Mouse (Mus musculus) intestine, embryonic 14.5 days (tissue): ENCODE measurements around the gene Phlda3. TPM values are rescaled to one million over a fixed set of nuclear protein-coding genes. Genes with fewer than 3 reads are reported as not detected.
A peak's percentile ranks its signal among the peaks of the same experiment; 100 is the strongest.

Experiments
- ATAC-seq: fragments of 200-750 bp; cut with Nextera tagmentation; replicated peaks from 2 replicates; pipeline ENCODE4 v1.8.0; 2017; ENCODE audit warnings: low read depth, moderate number of reproducible peaks, moderate TSS enrichment, moderate library complexity; ENCODE audit not compliant: low FRiP score, low TSS enrichment
- DNase-seq: peaks from one replicate; pipeline ENCODE4 v3.0.0-alpha.2; 2018; ENCODE audit warnings: low spot score
- H3K27ac ChIP-seq: fragments of 300-500 bp; sonication (generic); 2 replicates; pipeline ENCODE4 v1.5.1; 2014; ENCODE audit warnings: low read depth, mild to moderate bottlenecking, control low read depth
- H3K27me3 ChIP-seq: fragments of 300-500 bp; sonication (generic); replicated peaks from 2 replicates; pipeline ENCODE4 v1.6.1; 2014; ENCODE audit warnings: low read length, control low read depth; ENCODE audit not compliant: control insufficient read depth, insufficient read depth
- H3K36me3 ChIP-seq: fragments of 300-500 bp; sonication (generic); 2 replicates; pipeline ENCODE4 v1.6.1; 2014; ENCODE audit warnings: low read length, control low read depth; ENCODE audit not compliant: control insufficient read depth, insufficient read depth
- H3K4me1 ChIP-seq: fragments of 300-500 bp; sonication (generic); replicated peaks from 2 replicates; pipeline ENCODE4 v1.6.1; 2014; ENCODE audit warnings: low read length, control low read depth, mixed read lengths; ENCODE audit not compliant: control insufficient read depth, insufficient read depth
- H3K4me2 ChIP-seq: fragments of 300-500 bp; sonication (generic); 2 replicates; pipeline ENCODE4 v1.6.1; 2014; ENCODE audit warnings: low read length
- H3K4me3 ChIP-seq: fragments of 300-500 bp; sonication (generic); 2 replicates; pipeline ENCODE4 v1.5.1; 2014; ENCODE audit warnings: low read depth, low read length, control low read depth, mixed read lengths
- H3K9ac ChIP-seq: fragments of 300-500 bp; sonication (generic); 2 replicates; pipeline ENCODE4 v1.6.1; 2014; ENCODE audit warnings: mild to moderate bottlenecking, low read length
- H3K9me3 ChIP-seq: fragments of 300-500 bp; sonication (generic); 2 replicates; pipeline ENCODE4 v1.6.1; 2016; ENCODE audit warnings: low read length, control low read depth; ENCODE audit not compliant: control insufficient read depth
- WGBS: fragments of 180-500 bp; shearing (Covaris S2); extraction: QIAGEN DNeasy Blood & Tissue Kit; methylation state at CpG from one replicate; pipeline ENCODE4 v1.1.7; 2014; 5-methylcytosine and 5-hydroxymethylcytosine counted together
- polyA plus RNA-seq: library from polyadenylated mRNA; unstranded; fragments of >200 nt; fragmentation: Nextera tagmentation; extraction: Ambion mirVana; gene quantifications from 2 replicates; pipeline ENCODE4 v1.2.1, GENCODE M21; 2014

Gene Phlda3
- 56.0 and 58.2 TPM in 2 replicates for polyA plus RNA-seq

DNA sequence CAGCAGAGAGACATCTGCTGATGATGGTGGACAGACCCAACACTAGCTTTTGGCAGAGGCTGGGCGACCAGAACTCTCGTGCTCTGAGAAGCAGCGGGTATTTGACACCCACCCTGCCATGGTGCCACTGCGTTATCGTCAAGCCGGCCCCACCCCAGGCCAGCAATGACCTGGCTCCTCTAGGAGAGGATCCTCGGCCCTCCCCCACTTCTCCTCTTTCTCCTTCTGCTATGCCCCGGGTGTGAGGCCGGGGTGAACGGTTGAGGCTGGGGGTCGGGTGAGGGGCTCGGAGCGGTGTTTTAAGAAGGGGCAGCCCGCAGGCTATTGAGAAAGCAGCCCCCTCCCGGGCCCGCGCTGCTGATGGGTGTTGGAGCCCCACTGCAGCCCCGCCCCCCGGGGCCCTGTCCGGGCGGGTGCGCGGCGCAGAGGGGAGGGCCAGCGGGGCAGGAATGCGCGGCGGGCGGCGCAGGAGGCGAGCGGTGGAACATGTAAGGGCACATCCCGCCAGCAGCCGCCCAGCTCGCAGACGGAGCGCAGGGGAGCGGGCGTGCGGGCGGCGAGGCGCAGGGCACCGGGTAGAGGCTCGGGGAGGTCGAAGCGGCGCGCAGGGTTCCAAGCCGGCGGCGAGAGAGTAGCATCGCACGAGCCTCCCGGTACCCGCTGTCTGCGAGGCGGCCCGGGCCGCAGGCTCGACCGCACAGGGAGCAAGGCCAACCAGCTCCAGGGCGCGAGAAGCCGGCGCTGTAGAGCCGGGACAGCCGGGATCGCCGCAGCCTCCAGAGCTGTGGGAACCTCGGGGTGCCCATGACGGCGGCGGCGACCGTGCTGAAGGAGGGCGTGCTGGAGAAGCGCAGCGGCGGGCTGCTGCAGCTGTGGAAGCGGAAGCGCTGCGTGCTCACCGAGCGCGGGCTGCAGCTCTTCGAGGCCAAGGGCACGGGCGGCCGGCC lies at the start of gene Phlda3:
TSS of gene Phlda3 (plus strand) at position 475 of the 947 bp plus-strand sequence.
- peak; percentile 88 for ATAC-seq
- peak; percentile 87 for DNase-seq
- H3K4me1 ChIP-seq: peaks cover 21% of the 10 kb centered on the region

DNA sequence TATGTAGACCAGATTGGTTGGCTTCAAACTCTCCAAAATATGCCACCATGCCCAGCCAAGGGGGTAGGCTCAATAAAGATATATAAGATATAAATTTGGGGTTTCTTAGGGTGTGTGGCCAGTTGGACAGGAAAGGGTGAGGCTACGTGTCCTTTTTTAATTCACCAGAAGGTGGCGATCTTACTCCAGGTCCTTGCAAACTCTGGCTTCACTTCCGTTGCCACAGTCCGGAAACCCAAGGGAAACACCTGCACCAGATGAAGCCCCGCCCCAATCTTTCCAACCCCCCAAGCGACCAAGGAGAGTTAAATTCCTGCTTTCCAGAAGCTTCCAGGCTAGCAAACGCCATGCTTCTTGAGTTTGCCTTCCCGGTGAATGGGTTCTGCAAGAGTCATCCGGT lies 46.4 kb upstream of the Phlda3 start:
- no peaks in the 10 kb centered on the region for H3K36me3 ChIP-seq
- 20% methylated on average over 9 of the region's 9 CpGs for WGBS
- no peak overlapping the region for H3K4me3 ChIP-seq
- peak; percentile 40 for ATAC-seq
- peaks cover 6% of the 10 kb centered on the region; the same call in 1 of the 2 replicates for H3K4me1 ChIP-seq
- DNase-seq: peak; percentile 86
- H3K27ac ChIP-seq: no peak overlapping the region
- no peaks in the 10 kb centered on the region for H3K9me3 ChIP-seq
- H3K27me3 ChIP-seq: no peaks in the 10 kb centered on the region
- H3K4me2 ChIP-seq: no peak overlapping the region
- no peak overlapping the region for H3K9ac ChIP-seq

More for the DNA sequence above, at the start of gene Phlda3:
- H3K27me3 ChIP-seq: no peaks in the 10 kb centered on the region
- H3K27ac ChIP-seq: peak within 1 kb of the TSS; percentile 92
- H3K9ac ChIP-seq: peak within 1 kb of the TSS; percentile 90
- WGBS: 1% methylated on average over 90 of the region's 90 CpGs
- H3K4me3 ChIP-seq: peak within 1 kb of the TSS; percentile 70
- no peaks in the 10 kb centered on the region for H3K9me3 ChIP-seq
- peaks cover 15% of the 10 kb centered on the region for H3K36me3 ChIP-seq
- peak within 1 kb of the TSS; percentile 62 for H3K4me2 ChIP-seq

DNA sequence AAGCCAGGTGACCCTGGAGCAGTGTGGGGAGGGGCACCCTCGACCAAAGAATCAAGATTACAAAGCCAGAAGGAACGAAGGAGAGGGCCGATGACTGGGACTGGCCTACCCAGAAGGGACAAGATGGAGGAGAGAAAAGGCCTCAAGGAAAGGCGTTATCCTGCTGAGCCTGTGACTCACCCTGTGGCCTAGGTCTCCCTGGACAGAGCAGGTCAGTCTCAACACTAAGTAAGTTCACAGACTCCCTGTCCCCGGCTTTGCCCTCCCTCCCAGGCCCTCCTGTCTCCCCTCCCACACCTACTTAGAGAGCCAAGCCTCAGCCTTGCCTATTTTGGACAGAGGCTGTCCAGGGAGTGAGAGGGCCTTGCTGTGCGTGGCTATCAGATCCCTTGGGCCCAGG lies 45.9 kb upstream of the Phlda3 start, which contains the start of gene Csrp1:
TSS of gene Csrp1 (plus strand) at position 79 of the 400 bp plus-strand sequence.
- DNase-seq: no peak
- peak; percentile 13; the same call in 1 of the 2 replicates for ATAC-seq
- H3K36me3 ChIP-seq: no peaks in the 10 kb centered on the region
- H3K27ac ChIP-seq: no peak within 1 kb of the TSS
- H3K4me3 ChIP-seq: no peak within 1 kb of the TSS
- H3K27me3 ChIP-seq: no peaks in the 10 kb centered on the region
- H3K4me1 ChIP-seq: peaks cover 6% of the 10 kb centered on the region; the same call in 1 of the 2 replicates
- 66% methylated on average over 6 of the region's 6 CpGs for WGBS
- H3K4me2 ChIP-seq: no peak within 1 kb of the TSS
- H3K9me3 ChIP-seq: no peaks in the 10 kb centered on the region
- H3K9ac ChIP-seq: no peak within 1 kb of the TSS

DNA sequence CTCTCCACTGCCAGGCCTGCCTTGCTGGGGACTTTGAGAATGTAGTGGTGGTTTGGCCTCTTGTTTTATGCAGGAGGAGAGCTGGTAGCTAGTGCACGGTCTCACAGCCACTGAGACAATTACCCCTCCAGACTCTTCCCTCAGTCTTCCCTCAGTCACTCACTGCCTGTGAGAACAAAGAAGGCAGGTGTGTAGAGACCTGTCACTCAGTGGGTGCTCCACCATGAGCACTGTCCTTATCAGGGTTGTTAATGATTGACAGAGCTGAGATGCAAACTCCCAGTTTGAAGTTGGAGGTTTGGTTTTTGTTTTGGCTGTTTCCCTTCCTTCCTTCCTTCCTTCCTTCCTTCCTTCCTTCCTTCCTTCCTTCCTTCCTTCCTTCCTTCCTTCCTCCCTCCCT lies 42.9 kb upstream of the Phlda3 start:
- Histone ChIP-seq H3K9me3 (no peaks in the 10 kb centered on the region), H3K36me3 (no peaks in the 10 kb centered on the region), H3K4me2 (no peak overlapping the region), H3K9ac (no peak overlapping the region), H3K4me3 (no peak overlapping the region), H3K27ac (no peak overlapping the region), H3K4me1 (peaks cover 10% of the 10 kb centered on the region; the same call in 1 of the 2 replicates), H3K27me3 (no peaks in the 10 kb centered on the region)
- DNase-seq (no peak), ATAC-seq (peak; percentile 54)
- 55% methylated on average over 1 of the region's 1 CpGs for WGBS

DNA sequence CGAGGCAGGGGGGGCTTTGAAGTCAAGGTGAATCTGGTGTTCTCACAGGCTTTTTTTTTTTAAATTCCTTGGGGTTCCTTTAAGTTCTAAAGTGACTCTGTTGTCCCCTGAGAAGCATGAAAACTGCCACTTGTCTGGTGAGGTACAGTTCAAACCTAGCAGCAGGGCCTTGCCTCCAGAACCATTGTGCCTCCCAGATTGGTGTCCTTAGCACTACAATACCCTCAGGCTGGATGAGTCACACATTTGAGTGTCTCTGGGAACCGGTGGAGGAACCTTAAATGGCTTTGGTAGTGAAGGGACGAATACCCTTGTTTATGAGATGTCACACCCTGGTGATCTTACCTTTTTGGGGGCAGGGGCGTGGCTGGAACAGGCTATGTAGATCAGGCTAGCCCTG lies 41.8 kb upstream of the Phlda3 start:
- no peaks in the 10 kb centered on the region for H3K36me3 ChIP-seq
- no peak overlapping the region for H3K4me2 ChIP-seq
- no peaks in the 10 kb centered on the region for H3K27me3 ChIP-seq
- DNase-seq (no peak), ATAC-seq (no peak)
- no peak overlapping the region for H3K27ac ChIP-seq
- H3K4me3 ChIP-seq: no peak overlapping the region
- 71% methylated on average over 4 of the region's 4 CpGs for WGBS
- H3K9me3 ChIP-seq: no peaks in the 10 kb centered on the region
- no peak overlapping the region for H3K9ac ChIP-seq
- H3K4me1 ChIP-seq: peaks cover 17% of the 10 kb centered on the region; the same call in 1 of the 2 replicates

DNA sequence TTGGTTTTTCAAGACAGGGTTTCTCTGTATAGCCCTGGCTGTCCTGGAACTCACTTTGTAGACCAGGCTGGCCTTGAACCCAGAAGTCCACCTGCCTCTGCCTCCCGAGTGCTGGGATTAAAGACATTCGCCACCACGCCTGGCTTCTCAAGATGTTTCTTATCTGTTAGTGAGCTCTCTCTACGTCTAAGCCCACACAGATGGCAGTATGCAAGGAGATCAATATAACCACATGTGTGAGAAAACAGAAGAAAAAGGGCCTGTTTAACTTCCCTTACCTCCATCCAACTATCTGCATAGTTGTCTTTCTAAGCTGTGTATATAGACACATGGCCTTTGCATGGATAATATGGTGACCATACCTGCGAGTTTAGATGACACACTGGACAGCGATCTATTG lies 40.6 kb upstream of the Phlda3 start:
- Histone ChIP-seq H3K27ac (peak overlapping the region; percentile 62; the same call in 1 of the 2 replicates), H3K4me3 (no peak overlapping the region), H3K9me3 (no peaks in the 10 kb centered on the region), H3K9ac (no peak overlapping the region), H3K4me2 (no peak overlapping the region), H3K4me1 (peaks cover 13% of the 10 kb centered on the region), H3K36me3 (no peaks in the 10 kb centered on the region), H3K27me3 (no peaks in the 10 kb centered on the region)
- no peak for DNase-seq
- WGBS: 85% methylated on average over 6 of the region's 6 CpGs
- no peak for ATAC-seq

DNA sequence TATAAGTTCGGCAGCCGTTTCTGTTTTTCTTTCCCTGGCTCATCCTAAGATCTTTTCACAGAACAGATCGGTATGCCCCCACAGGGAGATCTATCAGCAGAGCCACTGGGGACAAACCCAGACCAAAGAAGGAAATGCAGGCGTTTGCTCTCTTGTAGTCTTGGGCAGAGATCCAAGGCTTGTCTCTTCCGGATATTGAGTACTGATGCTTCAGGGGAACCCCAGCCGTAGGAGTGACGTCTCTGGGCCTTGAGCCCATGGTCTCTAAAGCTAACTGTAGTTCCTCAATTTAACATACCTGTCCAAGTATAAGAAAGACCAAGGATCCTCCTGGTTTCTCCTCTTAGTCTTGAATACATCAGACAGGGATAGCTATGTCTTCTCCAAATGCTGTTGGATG lies 40.0 kb upstream of the Phlda3 start:
- Histone ChIP-seq H3K27ac (peak overlapping the region; percentile 62; the same call in 1 of the 2 replicates), H3K36me3 (no peaks in the 10 kb centered on the region), H3K4me1 (peaks cover 18% of the 10 kb centered on the region), H3K9ac (no peak overlapping the region), H3K9me3 (no peaks in the 10 kb centered on the region), H3K4me3 (no peak overlapping the region), H3K4me2 (no peak overlapping the region), H3K27me3 (no peaks in the 10 kb centered on the region)
- ATAC-seq (no peak), DNase-seq (no peak)
- 36% methylated on average over 7 of the region's 7 CpGs for WGBS

DNA sequence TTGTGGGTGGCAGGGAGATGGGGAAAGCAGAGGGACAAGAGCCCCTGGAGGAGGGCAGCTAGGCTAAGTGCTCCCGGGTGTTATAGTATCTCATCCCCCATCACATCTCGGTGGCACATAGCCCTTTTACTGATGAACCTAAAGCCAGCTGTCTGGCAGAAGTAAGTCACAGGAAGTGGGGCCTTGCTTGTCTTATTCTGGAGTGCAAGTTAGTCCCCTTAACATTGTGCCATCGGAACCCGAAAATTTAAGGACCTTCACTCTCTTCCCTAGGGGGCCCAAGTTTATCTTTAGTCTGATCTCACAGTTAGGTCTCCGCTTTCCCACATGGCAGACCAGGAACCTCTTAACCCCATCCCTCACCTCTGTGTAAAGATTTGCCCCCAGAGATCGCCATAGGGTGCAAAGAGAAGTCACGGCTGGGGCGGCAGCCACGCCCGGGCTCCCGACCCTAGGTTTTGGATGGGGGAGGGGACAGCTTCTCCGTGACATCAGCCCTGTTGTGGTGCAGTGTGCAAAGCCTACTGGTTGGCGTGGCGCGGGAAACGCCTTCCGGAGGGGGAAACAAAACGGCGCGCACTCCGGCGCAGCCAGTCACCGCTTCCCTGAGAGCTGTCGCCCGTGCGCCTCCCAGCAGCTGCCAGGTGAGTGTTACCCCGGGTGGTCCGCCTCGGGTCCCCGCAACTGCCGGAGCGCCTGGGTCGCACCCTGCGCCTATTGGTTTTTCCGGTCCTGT lies 37.1 kb upstream of the Phlda3 start:
- WGBS: 2% methylated on average over 35 of the region's 35 CpGs
- peak overlapping the region; percentile 80 for H3K4me2 ChIP-seq
- no peaks in the 10 kb centered on the region for H3K9me3 ChIP-seq
- H3K36me3 ChIP-seq: 0 out of 2 replicates have a peak, but pooled peaks cover 3% of the 10 kb centered on the region
- ATAC-seq (peak; percentile 77), DNase-seq (peak; percentile 91)
- H3K27me3 ChIP-seq: no peaks in the 10 kb centered on the region
- peak overlapping the region; percentile 71 for H3K4me3 ChIP-seq
- H3K27ac ChIP-seq: peak overlapping the region; percentile 96
- peaks cover 47% of the 10 kb centered on the region for H3K4me1 ChIP-seq
- peak overlapping the region; percentile 88 for H3K9ac ChIP-seq
